ENCODE assay signal across 26 mouse cellular contexts in genomic region chr19:45623710-45624109, GRCm38 (mm10).
"Had no signal": no experiment of that assay in that cellular context is flagged by ENCODE, and none has a peak within 500 bp of the region (broad histone marks: within the 10 kb centered on the region; RNA-seq: fewer than 3 reads in every experiment).

No protein-coding gene starts in this region.

- H3K27me3 ChIP-seq: limb, embryonic 13.5 days; liver, embryonic 12.5 days; liver, embryonic 15.5 days; lung, embryonic 15.5 days; megakaryocyte, embryonic 14.5 days; neural tube, embryonic 12.5 days had no signal

- H3K9me3 ChIP-seq: limb, embryonic 10.5 days; limb, embryonic 13.5 days; liver, embryonic 12.5 days; liver, embryonic 15.5 days; lung, embryonic 15.5 days; megakaryocyte, embryonic 14.5 days; midbrain, embryonic 10.5 days; midbrain, embryonic 13.5 days; neural tube, embryonic 12.5 days; neural tube, embryonic 15.5 days had no signal

- H3K4me2 ChIP-seq: limb, embryonic 13.5 days; liver, embryonic 12.5 days; liver, embryonic 15.5 days; lung, embryonic 15.5 days; midbrain, embryonic 13.5 days; neural tube, embryonic 12.5 days; neural tube, embryonic 15.5 days had no signal

- DNase-seq: kidney, adult 2 months; kidney, postnatal 25 days; layer of hippocampus, adult 9-11 months; liver; lung, adult 18-20 months; lung, postnatal 10 days; lung, postnatal 36 days; right cerebral cortex, adult 18-20 months; right cerebral cortex, postnatal 14 days; right cerebral cortex, postnatal 4 days; thymus, adult 2 months; thymus, postnatal 14 days; thymus, postnatal 4 days had no signal

- H3K36me3 ChIP-seq: neural tube, embryonic 12.5 days had no signal

- H3K9ac ChIP-seq: limb, embryonic 13.5 days; liver, embryonic 12.5 days; liver, embryonic 15.5 days; lung, embryonic 15.5 days; midbrain, embryonic 13.5 days; neural tube, embryonic 12.5 days; neural tube, embryonic 15.5 days had no signal

- ATAC-seq: liver, embryonic 12.5 days; midbrain, embryonic 13.5 days had no signal

- H3K4me3 ChIP-seq: layer of hippocampus, adult 2 months; limb, embryonic 10.5 days; limb, embryonic 13.5 days; liver, embryonic 12.5 days; liver, embryonic 15.5 days; lung, embryonic 15.5 days; megakaryocyte, embryonic 14.5 days; midbrain, embryonic 10.5 days; midbrain, embryonic 13.5 days; neural tube, embryonic 12.5 days; neural tube, embryonic 15.5 days had no signal

- H3K27ac ChIP-seq: kidney, postnatal 0 days; layer of hippocampus, adult 2 months; limb, embryonic 10.5 days; limb, embryonic 13.5 days; liver, embryonic 12.5 days; liver, embryonic 15.5 days; lung, embryonic 15.5 days; midbrain, embryonic 10.5 days; midbrain, embryonic 13.5 days; neural tube, embryonic 12.5 days; neural tube, embryonic 15.5 days; stomach, postnatal 0 days had no signal
